Mouse (Mus musculus): Measurements from ENCODE around the gene Pthlh.

DNA sequence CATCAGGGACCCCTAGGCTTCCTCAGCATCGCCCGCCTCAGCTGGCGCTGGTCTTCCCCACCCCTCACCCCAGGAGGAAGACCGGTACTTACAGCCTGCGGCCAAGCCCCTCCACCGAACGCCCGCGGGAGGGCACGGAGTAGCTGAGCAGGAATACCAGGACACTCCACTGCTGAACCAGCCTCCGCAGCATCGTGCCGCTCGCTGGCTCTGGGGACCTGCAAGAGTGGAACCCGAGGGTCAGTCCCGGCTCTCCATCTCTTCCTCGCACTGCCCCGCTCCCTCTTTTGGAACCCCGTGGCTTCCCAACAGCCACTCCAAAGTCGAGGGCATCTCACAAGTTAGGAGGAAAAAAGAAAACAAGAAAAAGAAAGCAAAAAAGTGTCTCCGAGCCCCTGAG, 805 bp downstream of the Pthlh start:
- TF ChIP-seq CTCF (IDR thresholded peaks at IDR 0.05; ENCODE audit: low read depth, low read length) (no peak), GATA1 (IDR thresholded peaks at IDR 0.05; ENCODE audit: borderline replicate concordance, low read length) (no peak), POLR2AphosphoS5 (IDR thresholded peaks at IDR 0.05; ENCODE audit: insufficient replicate concordance, low read depth, low read length) (no peak), GATA2 (IDR thresholded peaks at IDR 0.05; ENCODE audit: borderline replicate concordance, low read depth, low read length) (no peak)

All from G1E (cell line).